Mouse (Mus musculus) limb, embryonic 13.5 days (tissue): Measurements from ENCODE around the gene Adat1. TPM values are rescaled to one million over a fixed set of nuclear protein-coding genes. Genes with fewer than 3 reads are reported as not detected.
A peak's percentile ranks its signal among the peaks of the same experiment; 100 is the strongest.

Experiments
- ATAC-seq: fragments of 200-750 bp; cut with Nextera tagmentation; 2 replicates; pipeline ENCODE4 v1.8.0; 2017; ENCODE audit warnings: low read depth, moderate number of reproducible peaks, moderate TSS enrichment; ENCODE audit not compliant: low FRiP score
- H3K27ac ChIP-seq: fragments of 300-500 bp; sonication (generic); 2 replicates; pipeline ENCODE4 v1.5.1; 2015; ENCODE audit warnings: inconsistent platforms, mild to moderate bottlenecking, moderate library complexity
- H3K27me3 ChIP-seq: fragments of 300-500 bp; sonication (generic); 2 replicates; pipeline ENCODE4 v1.6.1; 2015; ENCODE audit warnings: mild to moderate bottlenecking, inconsistent platforms
- H3K36me3 ChIP-seq: fragments of 300-500 bp; sonication (generic); 2 replicates; pipeline ENCODE4 v1.6.1; 2015; ENCODE audit warnings: inconsistent platforms, mild to moderate bottlenecking, moderate library complexity
- H3K4me1 ChIP-seq: fragments of 300-500 bp; sonication (generic); 2 replicates; pipeline ENCODE4 v1.6.1; 2015; ENCODE audit warnings: inconsistent platforms
- H3K4me2 ChIP-seq: fragments of 300-500 bp; sonication (generic); replicated peaks from 2 replicates; pipeline ENCODE4 v1.6.1; 2015; ENCODE audit warnings: inconsistent platforms, mild to moderate bottlenecking, moderate library complexity
- H3K4me3 ChIP-seq: fragments of 300-500 bp; sonication (generic); 2 replicates; pipeline ENCODE4 v1.5.1; 2015; ENCODE audit warnings: moderate library complexity, mild to moderate bottlenecking, inconsistent platforms
- H3K9ac ChIP-seq: fragments of 300-500 bp; sonication (generic); 2 replicates; pipeline ENCODE4 v1.6.1; 2015; ENCODE audit warnings: mild to moderate bottlenecking, inconsistent platforms
- H3K9me3 ChIP-seq: fragments of 300-500 bp; sonication (generic); 2 replicates; pipeline ENCODE4 v1.6.1; 2016; ENCODE audit warnings: inconsistent platforms
- WGBS: fragments of 180-500 bp; shearing (Covaris S2); methylation state at CpG from one replicate; pipeline ENCODE4 v1.1.7; 2015; 5-methylcytosine and 5-hydroxymethylcytosine counted together
- polyA plus RNA-seq: library from polyadenylated mRNA; unstranded; fragments of >200 nt; fragmentation: Nextera tagmentation; extraction: Ambion mirVana; gene quantifications from 2 replicates; pipeline ENCODE4 v1.2.1, GENCODE M21; 2015

Gene Adat1
- 11.9 and 12.1 TPM in 2 replicates for polyA plus RNA-seq

DNA sequence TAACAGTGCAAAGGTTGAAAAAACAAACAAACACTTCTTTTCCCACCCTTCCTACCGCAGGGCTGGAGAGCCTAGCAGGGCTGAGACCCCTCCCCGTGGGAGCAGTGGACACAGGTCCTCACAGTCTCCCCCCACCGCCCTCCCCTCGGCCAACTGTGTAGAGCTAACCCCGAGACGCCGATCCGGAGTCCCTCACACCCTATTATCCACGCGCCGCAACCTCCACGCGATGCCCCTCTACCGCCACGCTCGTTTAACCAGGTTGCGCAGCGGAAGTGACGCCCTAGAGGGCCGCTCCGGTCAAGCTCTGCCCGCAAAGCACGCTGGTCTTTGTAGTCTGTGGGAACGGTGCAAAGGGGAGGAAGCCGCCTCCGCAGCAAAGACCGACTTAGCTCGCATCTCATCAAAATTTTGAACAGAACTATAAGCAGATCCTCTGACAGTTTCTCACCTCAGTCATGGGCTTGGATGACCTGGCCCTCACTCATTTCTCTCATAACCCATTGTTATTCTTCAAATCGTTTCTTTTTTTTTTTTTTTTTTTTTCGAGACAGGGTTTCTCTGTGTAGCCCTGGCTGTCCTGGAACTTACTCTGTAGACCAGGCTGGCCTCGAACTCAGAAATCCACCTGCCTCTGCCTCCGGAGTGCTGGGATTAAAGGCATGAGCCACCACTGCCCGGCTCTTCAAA lies at the start of gene Adat1:
Gene Adat1, minus strand, starts transcription at position 290 of the 690 bp plus-strand sequence.
- Histone ChIP-seq H3K27ac (no peak within 1 kb of the TSS), H3K27me3 (no peaks in the 10 kb centered on the region), H3K9me3 (no peaks in the 10 kb centered on the region), H3K9ac (peak within 1 kb of the TSS; percentile 77), H3K4me1 (peaks cover 7% of the 10 kb centered on the region; the same call in 1 of the 2 replicates), H3K4me2 (peak within 1 kb of the TSS; percentile 74), H3K4me3 (peak within 1 kb of the TSS; percentile 61), H3K36me3 (peaks cover 67% of the 10 kb centered on the region)
- 4% methylated on average over 33 of the region's 33 CpGs for WGBS
- ATAC-seq = peak; percentile 97

DNA sequence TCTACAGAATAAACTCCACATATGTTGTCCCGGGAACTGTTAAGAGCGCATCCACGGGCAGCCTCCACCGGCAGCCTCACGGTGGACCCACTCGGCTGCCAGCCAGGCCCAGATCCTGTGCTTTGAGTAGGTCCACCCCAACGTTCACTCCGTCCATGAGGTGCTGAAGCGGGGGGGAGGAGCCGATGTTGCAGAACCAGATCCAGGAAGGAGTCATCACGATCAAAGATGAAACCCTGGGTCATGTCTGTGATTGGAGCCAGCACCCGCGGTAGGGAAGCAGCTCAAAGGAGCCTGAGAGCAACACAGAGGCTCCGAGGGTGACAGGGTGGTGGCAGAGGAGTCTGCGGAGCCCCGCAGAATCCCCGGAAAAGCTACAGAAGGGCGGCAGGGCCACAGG lies 45.4 kb upstream of the Adat1 start:
- Histone ChIP-seq H3K4me3 (no peak overlapping the region), H3K36me3 (no peaks in the 10 kb centered on the region), H3K4me1 (no peaks in the 10 kb centered on the region), H3K4me2 (no peak overlapping the region), H3K27me3 (no peaks in the 10 kb centered on the region), H3K9ac (no peak overlapping the region), H3K27ac (no peak overlapping the region), H3K9me3 (no peaks in the 10 kb centered on the region)
- 78% methylated on average over 18 of the region's 18 CpGs for WGBS
- ATAC-seq = no peak

- Histone ChIP-seq H3K4me1 (no peaks in the 10 kb centered on the region), H3K9ac (no peak overlapping the region), H3K36me3 (no peaks in the 10 kb centered on the region), H3K4me3 (no peak overlapping the region), H3K27ac (no peak overlapping the region), H3K4me2 (no peak overlapping the region), H3K27me3 (no peaks in the 10 kb centered on the region), H3K9me3 (no peaks in the 10 kb centered on the region)
- no peak for ATAC-seq
- 5% methylated on average over 8 of the region's 8 CpGs for WGBS
Observed at GRCm38 (mm10) chr8:112034603-112035002, 42.5 kb upstream of the Adat1 start.

- Histone ChIP-seq H3K27me3 (no peaks in the 10 kb centered on the region), H3K9ac (no peak overlapping the region), H3K36me3 (no peaks in the 10 kb centered on the region), H3K9me3 (no peaks in the 10 kb centered on the region), H3K4me3 (no peak overlapping the region), H3K4me1 (no peaks in the 10 kb centered on the region), H3K27ac (no peak overlapping the region), H3K4me2 (no peak overlapping the region)
- no peak for ATAC-seq
- 55% methylated on average over 7 of the region's 7 CpGs for WGBS
Observed at GRCm38 (mm10) chr8:112033071-112033470, 41.0 kb upstream of the Adat1 start.

GRCm38 (mm10) chr8:112030663-112031062 lies 38.6 kb upstream of the Adat1 start:
- no peak overlapping the region for H3K27ac ChIP-seq
- no peaks in the 10 kb centered on the region for H3K4me1 ChIP-seq
- H3K9me3 ChIP-seq = no peaks in the 10 kb centered on the region
- H3K36me3 ChIP-seq = no peaks in the 10 kb centered on the region
- WGBS = 64% methylated on average over 6 of the region's 6 CpGs
- H3K9ac ChIP-seq = no peak overlapping the region
- ATAC-seq = no peak
- H3K27me3 ChIP-seq = no peaks in the 10 kb centered on the region
- H3K4me3 ChIP-seq = no peak overlapping the region
- no peak overlapping the region for H3K4me2 ChIP-seq

- no peak overlapping the region for H3K9ac ChIP-seq
- ATAC-seq = no peak
- no peak overlapping the region for H3K4me3 ChIP-seq
- no peak overlapping the region for H3K27ac ChIP-seq
- no peak overlapping the region for H3K4me2 ChIP-seq
- H3K27me3 ChIP-seq = no peaks in the 10 kb centered on the region
- no peaks in the 10 kb centered on the region for H3K9me3 ChIP-seq
- no peaks in the 10 kb centered on the region for H3K4me1 ChIP-seq
- H3K36me3 ChIP-seq = no peaks in the 10 kb centered on the region
- 82% methylated on average over 7 of the region's 7 CpGs for WGBS
Observed at GRCm38 (mm10) chr8:112029455-112029854, 37.4 kb upstream of the Adat1 start.

GRCm38 (mm10) chr8:112014936-112015335 lies 22.8 kb upstream of the Adat1 start, which contains the start of gene Gm6793:
TSS of gene Gm6793 (minus strand) at chr8:112015036.
- 94% methylated on average over 11 of the region's 11 CpGs for WGBS
- Histone ChIP-seq H3K4me1 (peaks cover 18% of the 10 kb centered on the region), H3K4me2 (no peak within 1 kb of the TSS), H3K9me3 (no peaks in the 10 kb centered on the region), H3K36me3 (peaks cover 46% of the 10 kb centered on the region), H3K4me3 (no peak within 1 kb of the TSS), H3K9ac (no peak within 1 kb of the TSS), H3K27me3 (no peaks in the 10 kb centered on the region), H3K27ac (no peak within 1 kb of the TSS)
- ATAC-seq = no peak

DNA sequence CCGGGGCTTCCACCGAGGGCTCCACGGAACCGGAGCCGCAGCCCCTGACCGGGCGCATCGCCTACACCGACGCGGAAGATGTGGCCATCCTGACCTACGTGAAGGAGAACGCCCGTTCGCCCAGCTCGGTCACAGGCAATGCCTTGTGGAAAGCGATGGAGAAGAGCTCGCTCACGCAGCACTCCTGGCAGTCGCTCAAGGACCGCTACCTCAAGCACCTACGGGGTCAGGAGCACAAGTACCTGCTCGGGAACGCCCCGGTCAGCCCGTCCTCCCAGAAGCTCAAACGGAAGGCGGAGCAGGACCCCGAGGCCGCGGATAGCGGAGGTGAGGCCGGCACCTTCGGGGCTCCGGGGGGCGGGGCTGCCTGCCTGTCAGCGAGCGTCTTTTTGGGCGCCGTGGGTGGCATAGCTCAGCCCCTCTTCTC lies 19.7 kb upstream of the Adat1 start:
- H3K4me3 ChIP-seq = peak overlapping the region; percentile 96
- peak; percentile 12; the same call in 1 of the 2 replicates for ATAC-seq
- peaks cover 23% of the 10 kb centered on the region for H3K4me1 ChIP-seq
- peak overlapping the region; percentile 92 for H3K9ac ChIP-seq
- no peaks in the 10 kb centered on the region for H3K27me3 ChIP-seq
- H3K4me2 ChIP-seq = peak overlapping the region; percentile 93
- H3K9me3 ChIP-seq = no peaks in the 10 kb centered on the region
- H3K27ac ChIP-seq = peak overlapping the region; percentile 88
- WGBS = 0% methylated on average over 40 of the region's 40 CpGs
- H3K36me3 ChIP-seq = peaks cover 29% of the 10 kb centered on the region

GRCm38 (mm10) chr8:112010997-112011815 lies 19.1 kb upstream of the Adat1 start, which contains the start of the genes Kars and Terf2ip:
TSS of gene Kars (minus strand) at chr8:112011323.
TSS of gene Terf2ip (plus strand) at chr8:112011398.
- Histone ChIP-seq H3K27ac (peak within 1 kb of the TSS; percentile 88), H3K36me3 (peaks cover 29% of the 10 kb centered on the region), H3K4me2 (peak within 1 kb of the TSS; percentile 93), H3K9me3 (no peaks in the 10 kb centered on the region), H3K27me3 (no peaks in the 10 kb centered on the region), H3K4me3 (peak within 1 kb of the TSS; percentile 96), H3K9ac (peak within 1 kb of the TSS; percentile 92), H3K4me1 (peaks cover 23% of the 10 kb centered on the region)
- peak; percentile 94 for ATAC-seq
- WGBS = under 1% methylated on average over 61 of the region's 61 CpGs

- Histone ChIP-seq H3K4me1 (peaks cover 23% of the 10 kb centered on the region), H3K4me2 (peak overlapping the region; percentile 93)
Observed at GRCm38 (mm10) chr8:112009558-112009957, 17.5 kb upstream of the Adat1 start.

GRCm38 (mm10) chr8:112007669-112008068 lies 15.6 kb upstream of the Adat1 start:
- no peak for ATAC-seq
- no peak overlapping the region for H3K27ac ChIP-seq
- no peaks in the 10 kb centered on the region for H3K9me3 ChIP-seq
- no peak overlapping the region for H3K9ac ChIP-seq
- no peak overlapping the region for H3K4me2 ChIP-seq
- no peak overlapping the region for H3K4me3 ChIP-seq
- 84% methylated on average over 2 of the region's 2 CpGs for WGBS
- peaks cover 17% of the 10 kb centered on the region for H3K4me1 ChIP-seq
- no peaks in the 10 kb centered on the region for H3K27me3 ChIP-seq
- peaks cover 51% of the 10 kb centered on the region for H3K36me3 ChIP-seq

More at GRCm38 (mm10) chr8:112009558-112009957, 17.5 kb upstream of the Adat1 start:
- 84% methylated on average over 7 of the region's 7 CpGs for WGBS
- H3K9ac ChIP-seq = no peak overlapping the region
- no peaks in the 10 kb centered on the region for H3K9me3 ChIP-seq
- no peak for ATAC-seq
- peaks cover 35% of the 10 kb centered on the region for H3K36me3 ChIP-seq
- no peak overlapping the region for H3K27ac ChIP-seq
- no peaks in the 10 kb centered on the region for H3K27me3 ChIP-seq
- peak overlapping the region; percentile 96; the same call in 1 of the 2 replicates for H3K4me3 ChIP-seq

DNA sequence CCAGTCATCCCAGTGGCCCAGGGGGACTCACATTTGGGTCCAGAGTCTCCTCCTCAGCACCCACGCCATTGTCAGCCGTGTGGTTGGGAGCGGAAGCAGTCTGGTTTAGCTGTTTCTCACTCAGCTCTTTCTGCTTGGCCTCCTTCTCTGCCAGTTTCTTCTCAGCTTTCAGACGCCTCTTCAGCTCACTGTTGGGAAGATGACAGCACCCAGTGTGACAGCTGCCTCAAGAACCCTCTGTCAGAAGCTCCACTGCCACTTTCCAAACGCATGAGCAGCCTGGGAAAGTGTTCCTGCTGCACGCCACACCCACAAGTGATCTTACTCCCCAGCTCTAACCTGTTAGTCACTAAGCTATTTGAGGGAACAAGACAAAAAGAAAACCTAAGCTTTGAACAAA lies 13.5 kb upstream of the Adat1 start:
- Histone ChIP-seq H3K4me2 (no peak overlapping the region), H3K27ac (no peak overlapping the region), H3K9me3 (no peaks in the 10 kb centered on the region), H3K27me3 (no peaks in the 10 kb centered on the region), H3K36me3 (peaks cover 72% of the 10 kb centered on the region), H3K4me3 (no peak overlapping the region), H3K4me1 (peaks cover 12% of the 10 kb centered on the region), H3K9ac (no peak overlapping the region)
- WGBS = 91% methylated on average over 6 of the region's 6 CpGs
- ATAC-seq = no peak
